Mouse (Mus musculus): ENCODE results near the gene Ptprt. TPM values are rescaled to one million over a fixed set of nuclear protein-coding genes. Genes with fewer than 3 reads are reported as not detected.
A peak's percentile ranks its signal among the peaks of the same experiment; 100 is the strongest.

Ptprt gene
- polyA plus RNA-seq, 1 experiment from 2014 or later = 4.0 TPM

DNA sequence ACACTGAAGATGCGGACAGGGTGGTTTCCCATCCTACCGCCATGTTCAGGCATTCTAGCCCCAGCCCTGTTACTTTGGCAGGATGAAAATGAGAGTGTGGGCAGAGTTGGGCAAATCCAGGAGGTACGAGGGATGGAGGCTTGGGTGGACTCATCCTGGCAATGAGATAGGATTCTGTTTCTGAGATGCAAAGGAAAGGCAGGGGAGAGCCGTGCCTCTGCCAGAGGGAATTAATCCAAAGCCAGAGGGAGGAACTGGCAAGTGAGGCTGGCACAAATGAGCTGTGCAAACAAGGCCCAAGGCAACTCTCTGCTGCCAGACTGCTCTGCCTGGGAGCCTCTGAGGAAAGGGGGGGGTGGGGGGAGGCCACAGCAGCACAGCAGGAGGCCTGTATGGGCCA, 441.4 kb downstream of the Ptprt start:
- Histone ChIP-seq H3K4me2 (ENCODE audit: low read length) (no peak overlapping the region), H3K27ac (no peak overlapping the region), H3K36me3 (ENCODE audit: insufficient read depth, low read length) (no peaks in the 10 kb centered on the region), H3K9ac (ENCODE audit: low read depth, low read length) (no peak overlapping the region), H3K9me3 (replicated peaks; ENCODE audit: low read length) (no peaks in the 10 kb centered on the region), H3K27me3 (ENCODE audit: insufficient read depth, low read length) (no peaks in the 10 kb centered on the region), H3K4me1 (replicated peaks; ENCODE audit: insufficient read depth, low read length) (no peaks in the 10 kb centered on the region), H3K4me3 (replicated peaks; ENCODE audit: low read depth, low read length) (no peak overlapping the region)
- ATAC-seq (replicated peaks; ENCODE audit: low FRiP score, low read depth) = no peak
- no peak for DNase-seq (ENCODE audit: low spot score)
- 85% methylated on average over 4 of the region's 4 CpGs for WGBS
- no peak for TF ChIP-seq CTCF (IDR thresholded peaks at IDR 0.05; ENCODE audit: low read depth)

DNA sequence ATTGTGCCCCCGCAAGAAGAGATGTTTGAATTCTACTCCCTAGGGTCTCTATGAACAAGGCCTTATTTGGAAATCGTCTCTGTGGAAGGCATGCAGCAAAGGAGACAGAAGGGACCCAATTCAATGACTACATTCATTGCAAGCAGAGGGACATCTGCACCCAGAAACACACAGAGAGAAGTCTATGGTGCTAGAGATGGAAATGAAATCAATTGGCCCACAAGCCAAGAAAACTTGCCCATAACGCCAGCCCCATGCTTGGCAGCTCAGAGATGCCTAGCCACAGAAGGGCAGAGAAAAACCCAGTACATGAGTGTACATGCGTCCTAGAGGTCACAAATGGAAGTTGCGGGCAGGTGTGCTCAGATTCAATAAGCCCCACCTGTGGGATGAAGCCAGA, 443.1 kb downstream of the Ptprt start:
- no peak for TF ChIP-seq CTCF (IDR thresholded peaks at IDR 0.05; ENCODE audit: low read depth)
- H3K4me1 ChIP-seq (replicated peaks; ENCODE audit: insufficient read depth, low read length) = no peaks in the 10 kb centered on the region
- no peak overlapping the region for H3K4me2 ChIP-seq (ENCODE audit: low read length)
- H3K9ac ChIP-seq (ENCODE audit: low read depth, low read length) = no peak overlapping the region
- WGBS = 86% methylated on average over 5 of the region's 5 CpGs
- no peaks in the 10 kb centered on the region for H3K36me3 ChIP-seq (ENCODE audit: insufficient read depth, low read length)
- ATAC-seq (replicated peaks; ENCODE audit: low FRiP score, low read depth) (no peak), DNase-seq (ENCODE audit: low spot score) (no peak)
- H3K27ac ChIP-seq = no peak overlapping the region
- H3K4me3 ChIP-seq (replicated peaks; ENCODE audit: low read depth, low read length) = no peak overlapping the region
- H3K9me3 ChIP-seq (replicated peaks; ENCODE audit: low read length) = no peaks in the 10 kb centered on the region
- no peaks in the 10 kb centered on the region for H3K27me3 ChIP-seq (ENCODE audit: insufficient read depth, low read length)

DNA sequence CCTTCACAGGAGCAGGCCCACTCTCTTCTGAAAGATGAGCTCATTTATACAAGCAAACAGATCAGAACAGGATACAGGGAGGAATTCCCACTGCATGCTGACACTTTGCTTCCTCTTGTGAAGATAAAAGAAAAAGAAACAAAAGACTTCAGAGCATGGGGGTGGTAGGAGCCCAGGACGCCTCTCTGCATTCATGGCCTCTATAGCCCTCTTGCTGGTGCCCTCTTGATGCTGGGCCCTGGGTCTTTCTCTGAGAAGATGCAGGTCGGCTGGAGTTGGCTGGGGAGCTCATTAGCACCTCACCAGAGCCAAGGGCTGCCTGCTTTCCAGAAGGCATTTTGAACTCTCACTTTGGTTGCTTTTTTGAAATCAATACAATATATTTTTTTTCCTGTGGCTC, 448.6 kb downstream of the Ptprt start:
- H3K36me3 ChIP-seq (ENCODE audit: insufficient read depth, low read length) = no peaks in the 10 kb centered on the region
- H3K27me3 ChIP-seq (ENCODE audit: insufficient read depth, low read length) = no peaks in the 10 kb centered on the region
- H3K9ac ChIP-seq (ENCODE audit: low read depth, low read length) = no peak overlapping the region
- no peak overlapping the region for H3K4me3 ChIP-seq (replicated peaks; ENCODE audit: low read depth, low read length)
- no peak overlapping the region for H3K4me2 ChIP-seq (ENCODE audit: low read length)
- H3K4me1 ChIP-seq (replicated peaks; ENCODE audit: insufficient read depth, low read length) = no peaks in the 10 kb centered on the region
- no peak overlapping the region for H3K27ac ChIP-seq
- WGBS = 26% methylated on average over 2 of the region's 2 CpGs
- DNase-seq (ENCODE audit: low spot score) = peak; percentile 9
- H3K9me3 ChIP-seq (replicated peaks; ENCODE audit: low read length) = no peaks in the 10 kb centered on the region
- no peak for ATAC-seq (replicated peaks; ENCODE audit: low FRiP score, low read depth)
- no peak for TF ChIP-seq CTCF (IDR thresholded peaks at IDR 0.05; ENCODE audit: low read depth)

DNA sequence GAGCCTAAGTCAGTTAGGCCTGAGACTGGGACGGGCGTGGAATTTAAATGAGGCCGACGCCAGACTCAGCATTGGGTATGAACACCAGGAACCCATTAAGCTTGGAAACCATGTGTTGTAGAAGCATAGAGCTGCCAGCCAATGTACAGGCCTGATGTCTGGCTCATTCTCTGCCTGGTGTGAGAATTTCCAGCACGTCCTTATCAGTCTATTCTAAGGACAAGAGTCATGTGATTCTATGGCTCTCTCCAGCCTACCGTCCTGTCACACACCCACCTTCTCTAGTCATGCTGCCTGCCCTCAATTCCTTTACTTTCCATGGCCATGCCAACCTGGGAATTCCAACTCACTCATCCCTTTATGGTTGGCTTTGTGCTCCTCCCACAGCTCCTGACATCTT, 450.4 kb downstream of the Ptprt start:
- H3K4me1 ChIP-seq (replicated peaks; ENCODE audit: insufficient read depth, low read length) = no peaks in the 10 kb centered on the region
- H3K9ac ChIP-seq (ENCODE audit: low read depth, low read length) = no peak overlapping the region
- H3K27ac ChIP-seq = no peak overlapping the region
- DNase-seq (ENCODE audit: low spot score) (no peak), ATAC-seq (replicated peaks; ENCODE audit: low FRiP score, low read depth) (no peak)
- no peak overlapping the region for H3K4me3 ChIP-seq (replicated peaks; ENCODE audit: low read depth, low read length)
- 87% methylated on average over 6 of the region's 6 CpGs for WGBS
- H3K27me3 ChIP-seq (ENCODE audit: insufficient read depth, low read length) = no peaks in the 10 kb centered on the region
- H3K36me3 ChIP-seq (ENCODE audit: insufficient read depth, low read length) = no peaks in the 10 kb centered on the region
- H3K9me3 ChIP-seq (replicated peaks; ENCODE audit: low read length) = no peaks in the 10 kb centered on the region
- H3K4me2 ChIP-seq (ENCODE audit: low read length) = no peak overlapping the region
- no peak for TF ChIP-seq CTCF (IDR thresholded peaks at IDR 0.05; ENCODE audit: low read depth)

DNA sequence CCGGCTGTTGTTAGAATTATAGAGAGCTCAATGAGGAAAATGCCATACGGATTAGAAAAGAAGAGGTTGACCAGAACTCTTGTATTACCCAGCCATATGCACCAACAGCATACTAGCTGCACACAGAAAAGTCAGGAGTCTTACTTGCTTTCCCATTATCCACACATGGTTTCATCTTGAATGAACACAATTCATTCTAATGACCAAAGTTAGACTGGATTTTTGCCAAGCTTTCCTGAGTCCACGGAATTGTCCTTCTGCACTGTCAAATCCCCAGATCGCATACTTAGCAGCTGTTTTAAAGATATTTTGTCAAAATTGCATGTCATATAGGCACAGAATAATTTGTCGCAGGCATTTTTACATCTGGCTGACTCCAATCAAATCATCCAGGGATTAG, 463.6 kb downstream of the Ptprt start:
- ATAC-seq (replicated peaks; ENCODE audit: low FRiP score, low read depth) (no peak), DNase-seq (ENCODE audit: low spot score) (no peak)
- Histone ChIP-seq H3K4me2 (ENCODE audit: low read length) (no peak overlapping the region), H3K4me3 (replicated peaks; ENCODE audit: low read depth, low read length) (no peak overlapping the region), H3K36me3 (ENCODE audit: insufficient read depth, low read length) (no peaks in the 10 kb centered on the region), H3K27ac (no peak overlapping the region), H3K9ac (ENCODE audit: low read depth, low read length) (no peak overlapping the region), H3K9me3 (replicated peaks; ENCODE audit: low read length) (no peaks in the 10 kb centered on the region), H3K4me1 (replicated peaks; ENCODE audit: insufficient read depth, low read length) (no peaks in the 10 kb centered on the region), H3K27me3 (ENCODE audit: insufficient read depth, low read length) (no peaks in the 10 kb centered on the region)
- WGBS = 84% methylated on average over 5 of the region's 5 CpGs
- no peak for TF ChIP-seq CTCF (IDR thresholded peaks at IDR 0.05; ENCODE audit: low read depth)

DNA sequence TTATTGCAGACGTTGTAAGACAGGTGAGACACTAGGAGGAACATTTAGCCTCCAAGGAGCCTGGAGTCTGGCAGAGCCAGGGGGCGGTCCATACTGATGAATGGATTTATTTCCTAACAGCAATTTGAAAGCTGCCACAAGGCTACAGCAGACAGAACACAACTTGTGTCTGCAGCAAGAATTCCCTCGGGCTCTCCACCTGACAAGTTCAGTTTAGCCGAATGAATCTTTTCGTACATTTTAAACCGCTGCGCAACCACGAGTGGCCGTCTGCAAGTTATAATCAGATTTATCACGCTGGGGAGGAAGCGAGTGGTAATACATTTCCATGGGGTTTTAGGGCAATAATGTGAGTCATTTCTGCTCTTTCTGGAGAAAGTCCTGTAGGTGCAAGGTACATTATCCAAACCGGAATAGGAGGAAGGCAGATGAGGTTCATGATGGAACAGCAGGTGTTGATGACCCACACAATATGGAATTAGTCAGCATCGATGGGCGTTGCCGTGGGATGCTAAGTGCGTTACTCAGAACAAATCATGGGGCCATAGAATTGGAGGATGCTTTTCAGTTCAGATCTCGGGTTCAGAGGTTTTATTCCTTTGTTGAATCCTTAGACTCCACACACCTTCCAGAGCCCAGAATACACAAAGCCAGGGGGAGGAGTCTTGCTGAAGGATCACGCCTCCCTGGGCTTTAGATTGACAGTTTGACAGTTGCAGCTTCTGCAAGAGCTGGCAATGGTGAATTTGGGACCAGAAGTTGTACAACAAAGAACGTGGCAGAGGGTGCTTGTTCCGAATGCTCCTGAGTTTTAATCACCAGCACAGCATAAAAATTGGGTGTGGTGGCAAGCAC, 478.1 kb downstream of the Ptprt start:
- Histone ChIP-seq H3K36me3 (ENCODE audit: insufficient read depth, low read length) (no peaks in the 10 kb centered on the region), H3K4me1 (replicated peaks; ENCODE audit: insufficient read depth, low read length) (no peaks in the 10 kb centered on the region), H3K27me3 (ENCODE audit: insufficient read depth, low read length) (no peaks in the 10 kb centered on the region), H3K9me3 (replicated peaks; ENCODE audit: low read length) (no peaks in the 10 kb centered on the region), H3K4me2 (ENCODE audit: low read length) (no peak overlapping the region), H3K9ac (ENCODE audit: low read depth, low read length) (no peak overlapping the region), H3K4me3 (replicated peaks; ENCODE audit: low read depth, low read length) (no peak overlapping the region), H3K27ac (no peak overlapping the region)
- WGBS = 78% methylated on average over 20 of the region's 20 CpGs
- DNase-seq (ENCODE audit: low spot score) = no peak
- TF ChIP-seq CTCF (IDR thresholded peaks at IDR 0.05; ENCODE audit: low read depth) = no peak
- ATAC-seq (replicated peaks; ENCODE audit: low FRiP score, low read depth) = no peak

DNA sequence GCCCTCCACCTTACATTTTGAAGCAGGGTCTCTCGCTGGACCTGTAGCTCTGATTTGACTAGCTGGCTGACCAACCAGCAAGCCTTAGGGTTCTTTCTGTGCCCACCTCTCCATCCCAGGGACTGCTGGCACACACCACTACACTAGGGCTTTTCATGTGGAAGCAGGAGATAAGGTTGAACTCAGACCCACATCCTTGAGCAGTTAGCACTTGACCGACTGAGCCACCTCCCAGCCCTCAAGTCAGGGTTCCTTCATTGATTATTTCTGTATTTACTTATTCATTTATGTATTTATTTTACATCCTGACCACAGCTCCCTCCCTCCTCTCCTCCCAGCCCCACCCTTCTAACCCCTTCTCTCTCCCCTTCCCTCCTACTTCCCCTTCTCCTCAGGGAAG, 479.1 kb downstream of the Ptprt start:
- Histone ChIP-seq H3K4me1 (replicated peaks; ENCODE audit: insufficient read depth, low read length) (no peaks in the 10 kb centered on the region), H3K9ac (ENCODE audit: low read depth, low read length) (no peak overlapping the region), H3K4me3 (replicated peaks; ENCODE audit: low read depth, low read length) (no peak overlapping the region), H3K27ac (no peak overlapping the region), H3K9me3 (replicated peaks; ENCODE audit: low read length) (no peaks in the 10 kb centered on the region), H3K4me2 (ENCODE audit: low read length) (no peak overlapping the region), H3K36me3 (ENCODE audit: insufficient read depth, low read length) (no peaks in the 10 kb centered on the region), H3K27me3 (ENCODE audit: insufficient read depth, low read length) (no peaks in the 10 kb centered on the region)
- ATAC-seq (replicated peaks; ENCODE audit: low FRiP score, low read depth) (no peak), DNase-seq (ENCODE audit: low spot score) (no peak)
- no peak for TF ChIP-seq CTCF (IDR thresholded peaks at IDR 0.05; ENCODE audit: low read depth)
- 85% methylated on average over 2 of the region's 2 CpGs for WGBS
